Mouse (Mus musculus): Measurements from ENCODE around the gene Gng5. TPM values are rescaled to one million over a fixed set of nuclear protein-coding genes. Genes with fewer than 3 reads are reported as not detected.

Gng5 gene
- polyA plus RNA-seq, 1 experiment from 2014 or later: 756 TPM

DNA sequence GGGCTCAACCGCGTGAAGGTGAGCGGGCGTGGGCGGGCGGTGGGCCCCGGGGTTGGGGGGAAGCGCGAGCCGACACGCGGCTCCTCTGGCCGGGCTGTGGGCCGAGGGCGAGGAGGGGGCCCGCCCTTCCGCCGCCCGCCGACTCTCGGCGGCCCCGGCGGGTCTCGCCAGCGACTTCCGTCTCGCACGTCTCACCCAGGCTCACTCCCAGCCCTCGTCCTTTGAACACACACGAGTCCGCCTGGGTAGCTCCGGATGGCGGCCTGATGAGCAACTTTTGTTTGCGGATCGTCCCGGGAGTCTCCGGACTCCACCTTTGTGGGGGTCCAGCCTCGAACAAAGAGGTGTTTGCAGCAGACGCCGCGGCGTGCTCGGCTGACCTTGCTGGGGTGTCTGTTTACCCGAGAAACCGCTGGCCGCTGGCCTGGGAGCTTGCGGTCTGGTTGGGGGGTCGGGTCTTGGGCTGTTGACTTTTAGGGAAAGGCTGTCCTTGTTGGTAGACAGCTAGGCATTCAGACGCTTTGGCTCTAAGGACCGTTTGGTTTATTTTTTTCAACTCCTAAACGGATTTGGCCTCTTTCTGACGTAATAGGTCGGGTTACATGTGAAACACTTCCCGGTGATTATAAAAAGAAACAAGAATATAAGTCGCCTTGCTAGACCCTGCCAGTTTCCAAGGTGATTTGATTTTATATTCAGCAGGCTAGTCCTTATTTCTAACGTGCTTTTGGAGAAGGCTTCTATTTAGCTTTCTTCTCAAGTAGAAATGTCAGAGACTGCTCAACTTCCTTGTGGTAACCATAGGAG is 599 bp downstream of the Gng5 start:
- H3K36me3 ChIP-seq: peaks cover 18% of the 10 kb centered on the region
- peak overlapping the region; percentile 33 for H3K27ac ChIP-seq
- H3K4me1 ChIP-seq: peaks cover 17% of the 10 kb centered on the region
- peak overlapping the region; percentile 68 for H3K4me3 ChIP-seq
- H3K9ac ChIP-seq: peak overlapping the region; percentile 85
- peak overlapping the region; percentile 70 for H3K4me2 ChIP-seq (replicated peaks)
- H3K9me3 ChIP-seq: no peaks in the 10 kb centered on the region
- ATAC-seq (ENCODE audit: low FRiP score, low read depth): peak; percentile 87
- WGBS: under 1% methylated on average over 55 of the region's 57 CpGs
- H3K27me3 ChIP-seq (replicated peaks): no peaks in the 10 kb centered on the region

- no peak for ATAC-seq (ENCODE audit: low FRiP score, low read depth)
- no peaks in the 10 kb centered on the region for H3K9me3 ChIP-seq
- H3K4me2 ChIP-seq (replicated peaks): peak overlapping the region; percentile 70
- peaks cover 17% of the 10 kb centered on the region for H3K4me1 ChIP-seq
- 11% methylated on average over 5 of the region's 5 CpGs for WGBS
- no peaks in the 10 kb centered on the region for H3K27me3 ChIP-seq (replicated peaks)
- H3K9ac ChIP-seq: peak overlapping the region; percentile 85
- no peak overlapping the region for H3K27ac ChIP-seq
- peak overlapping the region; percentile 68 for H3K4me3 ChIP-seq
- H3K36me3 ChIP-seq: peaks cover 22% of the 10 kb centered on the region
Observed at GRCm38 (mm10) chr3:146500810-146501201, 1.2 kb downstream of the Gng5 start.

GRCm38 (mm10) chr3:146501601-146502123 is 2.1 kb downstream of the Gng5 start:
- 60% methylated on average over 5 of the region's 5 CpGs for WGBS
- H3K4me3 ChIP-seq: peak overlapping the region; percentile 68
- H3K9me3 ChIP-seq: no peaks in the 10 kb centered on the region
- peaks cover 28% of the 10 kb centered on the region for H3K36me3 ChIP-seq
- ATAC-seq (ENCODE audit: low FRiP score, low read depth): no peak
- H3K27me3 ChIP-seq (replicated peaks): no peaks in the 10 kb centered on the region
- peak overlapping the region; percentile 85; the same call in 1 of the 2 replicates for H3K9ac ChIP-seq
- peak overlapping the region; percentile 70 for H3K4me2 ChIP-seq (replicated peaks)
- peaks cover 17% of the 10 kb centered on the region for H3K4me1 ChIP-seq
- H3K27ac ChIP-seq: no peak overlapping the region

- WGBS: 96% methylated on average over 7 of the region's 7 CpGs
- no peak overlapping the region for H3K4me3 ChIP-seq
- no peak for ATAC-seq (ENCODE audit: low FRiP score, low read depth)
Observed at GRCm38 (mm10) chr3:146506711-146507110, 7.1 kb downstream of the Gng5 start.

DNA sequence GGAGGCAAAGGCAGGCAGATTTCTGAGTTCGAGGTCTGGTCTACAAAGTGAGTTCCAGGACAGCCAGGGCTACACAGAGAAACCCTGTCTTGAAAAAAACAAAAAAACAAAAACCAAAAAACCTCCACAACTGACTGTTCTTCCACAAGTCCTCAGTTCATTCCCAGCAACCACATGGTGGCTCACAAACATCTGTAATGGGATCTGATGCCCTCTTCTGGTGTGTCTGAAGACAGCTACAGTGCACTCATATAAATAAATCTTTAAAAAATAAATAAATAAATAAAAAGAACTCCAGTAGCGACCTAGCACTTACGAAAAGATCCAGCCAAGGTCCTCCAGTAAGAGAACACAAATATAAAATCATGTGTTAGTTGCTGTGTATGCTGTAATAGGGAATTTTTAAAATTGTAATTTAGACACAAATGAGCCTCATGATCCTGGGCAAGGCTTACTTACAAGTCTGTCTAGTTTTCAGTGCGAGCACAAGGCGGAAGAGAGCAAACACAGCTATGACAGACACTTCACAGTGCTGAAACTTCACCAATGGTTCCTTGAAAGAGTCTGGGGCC is 20.7 kb downstream of the Gng5 start:
- Histone ChIP-seq H3K4me3 (peak overlapping the region; percentile 66), H3K27me3 (replicated peaks) (no peaks in the 10 kb centered on the region), H3K36me3 (peaks cover 21% of the 10 kb centered on the region), H3K4me2 (replicated peaks) (peak overlapping the region; percentile 75), H3K9ac (peak overlapping the region; percentile 72), H3K27ac (peak overlapping the region; percentile 90; the same call in 1 of the 2 replicates), H3K4me1 (no peaks in the 10 kb centered on the region), H3K9me3 (no peaks in the 10 kb centered on the region)
- WGBS: 42% methylated on average over 5 of the region's 5 CpGs
- ATAC-seq (ENCODE audit: low FRiP score, low read depth): 0 out of 2 replicates have a peak, but pooled peaks have one; percentile 8

More at GRCm38 (mm10) chr3:146506711-146507110, 7.1 kb downstream of the Gng5 start:
- H3K9ac ChIP-seq: no peak overlapping the region
- H3K27ac ChIP-seq: no peak overlapping the region
- H3K36me3 ChIP-seq: peaks cover 56% of the 10 kb centered on the region
- H3K4me2 ChIP-seq (replicated peaks): no peak overlapping the region
- H3K27me3 ChIP-seq (replicated peaks): no peaks in the 10 kb centered on the region
- H3K9me3 ChIP-seq: no peaks in the 10 kb centered on the region
- peaks cover 6% of the 10 kb centered on the region; the same call in 1 of the 2 replicates for H3K4me1 ChIP-seq

GRCm38 (mm10) chr3:146520798-146521651 is 21.4 kb downstream of the Gng5 start, which contains the start of gene Rpf1:
Gene Rpf1, minus strand, starts transcription at chr3:146521429.
- Histone ChIP-seq H3K4me2 (replicated peaks) (peak within 1 kb of the TSS; percentile 75), H3K4me3 (peak within 1 kb of the TSS; percentile 66), H3K4me1 (no peaks in the 10 kb centered on the region), H3K27ac (peak within 1 kb of the TSS; percentile 90), H3K27me3 (replicated peaks) (no peaks in the 10 kb centered on the region), H3K9ac (peak within 1 kb of the TSS; percentile 72), H3K9me3 (no peaks in the 10 kb centered on the region), H3K36me3 (peaks cover 18% of the 10 kb centered on the region)
- under 1% methylated on average over 75 of the region's 82 CpGs for WGBS
- peak; percentile 98 for ATAC-seq (ENCODE audit: low FRiP score, low read depth)

GRCm38 (mm10) chr3:146521652-146522020 is 22.0 kb downstream of the Gng5 start:
- H3K4me1 ChIP-seq: no peaks in the 10 kb centered on the region
- H3K36me3 ChIP-seq: peaks cover 18% of the 10 kb centered on the region
- WGBS: 11% methylated on average over 8 of the region's 8 CpGs
- H3K27me3 ChIP-seq (replicated peaks): no peaks in the 10 kb centered on the region
- ATAC-seq (ENCODE audit: low FRiP score, low read depth): 0 out of 2 replicates have a peak, but pooled peaks have one; percentile 7
- peak overlapping the region; percentile 66 for H3K4me3 ChIP-seq
- peak overlapping the region; percentile 72; the same call in 1 of the 2 replicates for H3K9ac ChIP-seq
- peak overlapping the region; percentile 75 for H3K4me2 ChIP-seq (replicated peaks)
- H3K9me3 ChIP-seq: no peaks in the 10 kb centered on the region
- H3K27ac ChIP-seq: peak overlapping the region; percentile 90; the same call in 1 of the 2 replicates

GRCm38 (mm10) chr3:146528335-146528734 is 28.7 kb downstream of the Gng5 start:
- 48% methylated on average over 2 of the region's 2 CpGs for WGBS
- ATAC-seq (ENCODE audit: low FRiP score, low read depth): no peak

DNA sequence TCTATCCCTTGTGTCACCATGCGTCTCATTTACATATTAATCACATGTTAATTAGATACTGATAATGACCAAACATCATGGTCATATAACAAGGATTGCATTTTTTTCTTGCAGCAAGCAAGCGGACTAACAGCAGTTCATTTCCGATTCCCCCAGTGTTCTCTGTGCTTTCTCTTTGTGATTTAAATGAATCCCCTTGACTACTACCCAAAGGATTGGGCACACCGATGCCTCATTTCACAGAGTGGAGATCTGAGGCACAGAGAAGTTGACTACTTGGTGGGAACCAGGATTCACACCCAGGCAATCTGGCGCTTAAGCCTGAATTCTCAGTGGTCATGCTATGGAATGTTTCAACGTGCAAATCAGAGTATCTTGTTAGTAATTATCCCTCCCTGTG is 35.4 kb downstream of the Gng5 start:
- Histone ChIP-seq H3K36me3 (no peaks in the 10 kb centered on the region), H3K4me2 (replicated peaks) (no peak overlapping the region), H3K9ac (no peak overlapping the region), H3K4me3 (no peak overlapping the region), H3K9me3 (no peaks in the 10 kb centered on the region), H3K27me3 (replicated peaks) (no peaks in the 10 kb centered on the region), H3K4me1 (no peaks in the 10 kb centered on the region), H3K27ac (no peak overlapping the region)
- 61% methylated on average over 6 of the region's 6 CpGs for WGBS
- ATAC-seq (ENCODE audit: low FRiP score, low read depth): no peak

More at GRCm38 (mm10) chr3:146528335-146528734, 28.7 kb downstream of the Gng5 start:
- Histone ChIP-seq H3K4me2 (replicated peaks) (no peak overlapping the region), H3K4me3 (no peak overlapping the region), H3K9ac (no peak overlapping the region), H3K27me3 (replicated peaks) (no peaks in the 10 kb centered on the region), H3K4me1 (no peaks in the 10 kb centered on the region), H3K36me3 (no peaks in the 10 kb centered on the region), H3K27ac (no peak overlapping the region), H3K9me3 (no peaks in the 10 kb centered on the region)

DNA sequence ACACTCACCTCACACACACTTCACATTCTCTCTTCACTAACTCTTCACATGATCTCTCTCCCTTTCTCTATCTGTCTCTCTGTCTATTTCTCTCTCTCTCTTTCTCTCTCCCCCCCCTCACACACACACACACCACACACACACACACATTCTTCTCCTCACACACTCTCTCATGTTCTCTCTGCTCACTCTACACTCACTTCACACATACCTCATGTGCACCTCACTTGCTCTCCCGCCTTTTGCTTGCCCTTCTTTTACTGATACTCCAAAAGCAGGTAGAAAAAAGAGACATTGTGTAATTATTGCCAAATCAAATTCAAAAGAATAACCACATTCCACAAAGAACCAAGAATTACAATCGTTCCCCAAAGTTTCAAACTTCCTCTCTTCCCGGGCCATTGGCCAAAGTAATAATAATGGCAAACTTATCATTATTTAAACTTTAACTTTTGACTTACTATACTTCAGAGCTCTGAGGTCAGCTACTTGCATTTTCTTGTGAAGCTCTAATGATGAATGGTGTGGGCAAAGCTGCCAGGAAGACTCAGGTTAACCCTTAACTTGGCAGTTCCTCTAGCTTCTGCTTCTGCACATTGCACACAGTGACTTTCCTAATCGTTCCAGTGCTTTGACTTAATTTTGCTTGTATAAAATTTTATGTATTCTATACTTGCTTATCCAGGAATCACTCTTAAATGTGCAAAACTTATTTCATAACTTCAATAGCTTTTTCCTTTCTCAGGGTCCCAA is 41.1 kb downstream of the Gng5 start:
- no peaks in the 10 kb centered on the region for H3K9me3 ChIP-seq
- 92% methylated on average over 4 of the region's 4 CpGs for WGBS
- no peaks in the 10 kb centered on the region for H3K27me3 ChIP-seq (replicated peaks)
- ATAC-seq (ENCODE audit: low FRiP score, low read depth): no peak
- H3K4me2 ChIP-seq (replicated peaks): no peak overlapping the region
- no peak overlapping the region for H3K4me3 ChIP-seq
- H3K9ac ChIP-seq: no peak overlapping the region
- no peaks in the 10 kb centered on the region for H3K4me1 ChIP-seq
- no peaks in the 10 kb centered on the region for H3K36me3 ChIP-seq
- H3K27ac ChIP-seq: no peak overlapping the region

- H3K9ac ChIP-seq: no peak overlapping the region
- no peaks in the 10 kb centered on the region for H3K9me3 ChIP-seq
- H3K4me2 ChIP-seq (replicated peaks): no peak overlapping the region
- no peaks in the 10 kb centered on the region for H3K36me3 ChIP-seq
- H3K4me1 ChIP-seq: no peaks in the 10 kb centered on the region
- no peak overlapping the region for H3K4me3 ChIP-seq
- WGBS: 8% methylated on average over 1 of the region's 1 CpGs
- no peak overlapping the region for H3K27ac ChIP-seq
- H3K27me3 ChIP-seq (replicated peaks): no peaks in the 10 kb centered on the region
- no peak for ATAC-seq (ENCODE audit: low FRiP score, low read depth)
Observed at GRCm38 (mm10) chr3:146543632-146544031, 44.0 kb downstream of the Gng5 start.
